Mouse (Mus musculus) liver, embryonic 12.5 days (tissue): ENCODE data around the gene Olfr1501. TPM values are rescaled to one million over a fixed set of nuclear protein-coding genes. Genes with fewer than 3 reads are reported as not detected.

Experiments used
- polyA plus RNA-seq: library from polyadenylated mRNA; unstranded; fragments of >200 nt; fragmentation: Nextera tagmentation; extraction: Ambion mirVana; gene quantifications from 2 replicates; pipeline ENCODE4 v1.2.1, GENCODE M21; 2016

The Olfr1501 gene
- polyA plus RNA-seq, 1 experiment from 2014 or later, result not detected

Other genes starting within 250 kb of the Olfr1501 start
- not detected in 2 replicates for gene Olfr1487, start 233.3 kb downstream of the Olfr1501 start, polyA plus RNA-seq
- gene Olfr1489, start 219.1 kb downstream of the Olfr1501 start, polyA plus RNA-seq, result not detected in 2 replicates
- gene Olfr1490, start 199.6 kb downstream of the Olfr1501 start, polyA plus RNA-seq, result not detected in 2 replicates
- gene Olfr1491, start 153.4 kb downstream of the Olfr1501 start, polyA plus RNA-seq, result not detected in 2 replicates
- gene Olfr1493-ps1, start 127.4 kb downstream of the Olfr1501 start, polyA plus RNA-seq, result not detected in 2 replicates
- not detected in 2 replicates for gene Olfr1494, start 111.0 kb downstream of the Olfr1501 start, polyA plus RNA-seq
- not detected in 2 replicates for gene Olfr1495, start 86.1 kb downstream of the Olfr1501 start, polyA plus RNA-seq
- not detected in 2 replicates for gene Olfr1496, start 72.8 kb downstream of the Olfr1501 start, polyA plus RNA-seq
- gene Olfr1497, start 52.5 kb downstream of the Olfr1501 start, polyA plus RNA-seq, result not detected in 2 replicates
- gene Olfr1499, start 31.2 kb downstream of the Olfr1501 start, polyA plus RNA-seq, result not detected in 2 replicates
- not detected in 2 replicates for gene Olfr1500, start 20.2 kb downstream of the Olfr1501 start, polyA plus RNA-seq
- not detected in 2 replicates for gene Olfr1502, start 11.1 kb upstream of the Olfr1501 start, polyA plus RNA-seq
- not detected in 2 replicates for gene Olfr1504, start 47.2 kb upstream of the Olfr1501 start, polyA plus RNA-seq
- gene Olfr1505, start 62.8 kb upstream of the Olfr1501 start, polyA plus RNA-seq, result not detected in 2 replicates